Mouse (Mus musculus) bone marrow macrophage, adult 2 months (primary cell): ENCODE results near the gene Cttnbp2.

ENCODE experiments used
- CTCF ChIP-seq: IDR thresholded peaks from 2 replicates; pipeline ENCODE4 v1.5.1; 2012; ENCODE audit warnings: low read depth, mild to moderate bottlenecking, low read length, moderate library complexity
- POLR2A ChIP-seq: IDR thresholded peaks from 2 replicates; pipeline ENCODE4 v1.6.1; 2012; ENCODE audit warnings: mild to moderate bottlenecking, low read depth, low read length, borderline replicate concordance

DNA sequence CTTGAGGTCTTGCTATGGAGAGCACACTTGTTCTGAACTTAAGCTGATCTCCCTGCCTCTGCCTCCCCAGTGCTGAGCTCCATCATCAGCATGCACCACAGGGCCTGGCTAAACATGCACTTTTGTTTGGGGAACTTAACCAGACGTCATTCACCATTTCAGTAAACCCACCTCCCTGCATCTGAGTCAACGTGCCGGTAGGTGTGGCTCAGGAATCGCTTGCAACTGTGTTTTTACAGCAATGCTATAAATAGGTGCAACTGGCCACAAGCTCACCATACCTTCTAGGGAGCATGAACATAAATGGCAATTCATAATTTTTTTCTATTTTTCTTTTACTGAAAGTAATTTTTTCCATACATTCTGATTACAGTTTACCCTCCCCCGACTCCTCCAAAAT lies 14.8 kb downstream of the Cttnbp2 start:
- TF ChIP-seq CTCF, result no peak
- no peak for TF ChIP-seq POLR2A
